Mouse (Mus musculus): ENCODE data around the gene Cecr2. TPM values are rescaled to one million over a fixed set of nuclear protein-coding genes. Genes with fewer than 3 reads are reported as not detected.
"Not testable (repeated sequence)": the region's sequence is repeated elsewhere in the genome, so short reads cannot be mapped to it uniquely, and the experiment has no call there.

Gene Cecr2
- polyA plus RNA-seq, 1 experiment from 2014 or later: 20.6 TPM

DNA sequence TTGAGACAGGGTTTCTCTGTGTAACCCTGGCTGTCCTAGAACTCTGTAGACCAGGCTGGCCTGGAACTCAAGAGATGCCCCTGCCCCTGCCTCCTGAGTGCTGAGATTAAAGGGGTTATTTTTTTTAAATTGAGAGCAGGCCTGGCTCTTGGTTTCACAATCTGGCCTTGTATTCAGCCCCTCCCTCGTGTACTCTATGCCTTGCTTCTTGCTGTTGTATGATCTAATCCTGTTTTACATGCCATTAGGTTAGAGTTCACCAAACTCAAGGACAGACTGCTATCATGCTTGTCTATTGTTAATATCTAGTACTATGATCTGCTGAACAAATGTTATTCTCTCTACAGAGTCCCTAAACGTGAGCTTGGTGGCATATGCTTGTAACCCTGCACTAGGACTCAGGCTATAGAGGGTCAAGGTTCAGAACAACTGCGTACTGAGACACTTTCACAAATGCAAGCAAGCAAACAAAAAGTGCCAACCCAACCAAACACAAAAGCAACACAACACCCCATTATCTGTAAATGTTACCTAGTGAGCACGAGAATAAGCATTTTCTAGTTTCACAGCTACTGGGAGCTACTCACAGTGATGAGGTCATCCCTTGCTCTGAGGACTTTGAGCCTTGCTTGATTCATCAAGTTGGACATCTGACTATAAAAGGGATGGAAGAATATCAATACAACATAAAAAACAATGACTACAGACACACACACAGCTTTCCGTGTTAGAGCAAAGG is 141.0 kb downstream of the Cecr2 start:
- Histone ChIP-seq H3K4me3 (ENCODE audit: low read depth, low read length) (no peak overlapping the region), H3K27ac (ENCODE audit: low read depth, low read length) (no peak overlapping the region), H3K36me3 (ENCODE audit: control insufficient read depth, insufficient read depth, low read length) (peaks cover 34% of the 10 kb centered on the region)

DNA sequence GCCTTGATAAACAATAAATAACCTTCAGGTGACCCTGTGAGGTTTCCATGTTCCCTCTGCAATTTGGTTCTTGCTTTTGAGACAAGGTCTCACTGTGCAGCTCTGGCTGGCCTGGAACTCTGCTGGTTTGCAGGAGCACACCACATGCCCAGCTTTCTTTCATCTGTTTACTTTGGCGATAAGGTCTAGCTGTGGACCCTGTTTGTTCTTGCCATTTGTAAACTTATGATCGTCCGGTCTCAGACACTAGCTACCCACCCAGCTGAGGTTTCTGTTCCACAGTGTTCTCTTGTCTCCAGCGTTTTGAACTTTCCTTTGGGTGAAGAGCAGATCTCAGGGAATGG is 141.5 kb downstream of the Cecr2 start:
- ATAC-seq (ENCODE audit: low FRiP score) (no peak), DNase-seq (ENCODE audit: low spot score, missing footprints) (no peak)
- H3K36me3 ChIP-seq (ENCODE audit: control insufficient read depth, insufficient read depth, low read length): peaks cover 32% of the 10 kb centered on the region
- no peak overlapping the region for H3K9ac ChIP-seq (ENCODE audit: low read length)
- no peaks in the 10 kb centered on the region for H3K27me3 ChIP-seq (ENCODE audit: control insufficient read depth, insufficient read depth, low read length)
- no peak overlapping the region for H3K4me3 ChIP-seq (ENCODE audit: low read depth, low read length)
- H3K4me1 ChIP-seq (ENCODE audit: control insufficient read depth, insufficient read depth, low read length): no peaks in the 10 kb centered on the region
- 92% methylated on average over 4 of the region's 4 CpGs for WGBS
- no peak overlapping the region for H3K4me2 ChIP-seq
- H3K27ac ChIP-seq (ENCODE audit: low read depth, low read length): no peak overlapping the region
- no peaks in the 10 kb centered on the region for H3K9me3 ChIP-seq (ENCODE audit: control insufficient read depth, low read length)

More for the DNA sequence above, 141.0 kb downstream of the Cecr2 start:
- no peak overlapping the region for H3K4me2 ChIP-seq
- no peak for DNase-seq (ENCODE audit: low spot score, missing footprints)
- H3K4me1 ChIP-seq (ENCODE audit: control insufficient read depth, insufficient read depth, low read length): no peaks in the 10 kb centered on the region
- no peak overlapping the region for H3K9ac ChIP-seq (ENCODE audit: low read length)
- 89% methylated on average over 5 of the region's 5 CpGs for WGBS
- ATAC-seq (ENCODE audit: low FRiP score): no peak
- H3K27me3 ChIP-seq (ENCODE audit: control insufficient read depth, insufficient read depth, low read length): no peaks in the 10 kb centered on the region
- no peaks in the 10 kb centered on the region for H3K9me3 ChIP-seq (ENCODE audit: control insufficient read depth, low read length)

DNA sequence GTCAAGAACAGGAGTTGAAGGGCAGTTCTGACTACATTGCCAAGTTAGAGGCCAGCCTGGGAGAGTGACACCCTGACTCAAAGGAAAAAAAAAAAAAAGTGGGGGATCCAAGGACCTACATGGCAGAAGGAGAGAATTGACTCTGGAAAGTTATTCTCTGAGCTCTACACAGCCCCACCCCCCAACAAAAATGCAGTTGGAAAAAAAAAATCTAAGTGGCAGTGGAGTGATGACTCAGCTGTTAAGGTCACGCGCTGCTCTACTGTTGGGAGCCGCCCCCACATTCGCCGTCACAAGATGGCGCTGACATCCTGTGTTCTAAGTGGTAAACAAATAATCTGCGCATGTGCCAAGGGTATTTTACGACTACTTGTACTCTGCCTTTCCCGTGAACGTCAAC is 145.8 kb downstream of the Cecr2 start:
- H3K4me2 ChIP-seq; H3K9ac ChIP-seq (ENCODE audit: low read length); H3K9me3 ChIP-seq (ENCODE audit: control insufficient read depth, low read length); H3K4me3 ChIP-seq (ENCODE audit: low read depth, low read length); H3K27me3 ChIP-seq (ENCODE audit: control insufficient read depth, insufficient read depth, low read length); DNase-seq (ENCODE audit: low spot score, missing footprints); ATAC-seq (ENCODE audit: low FRiP score); H3K27ac ChIP-seq (ENCODE audit: low read depth, low read length); H3K4me1 ChIP-seq (ENCODE audit: control insufficient read depth, insufficient read depth, low read length): not testable (repeated sequence)
- H3K36me3 ChIP-seq (ENCODE audit: control insufficient read depth, insufficient read depth, low read length): peaks cover 17% of the 10 kb centered on the region
- 97% methylated on average over 6 of the region's 10 CpGs for WGBS

DNA sequence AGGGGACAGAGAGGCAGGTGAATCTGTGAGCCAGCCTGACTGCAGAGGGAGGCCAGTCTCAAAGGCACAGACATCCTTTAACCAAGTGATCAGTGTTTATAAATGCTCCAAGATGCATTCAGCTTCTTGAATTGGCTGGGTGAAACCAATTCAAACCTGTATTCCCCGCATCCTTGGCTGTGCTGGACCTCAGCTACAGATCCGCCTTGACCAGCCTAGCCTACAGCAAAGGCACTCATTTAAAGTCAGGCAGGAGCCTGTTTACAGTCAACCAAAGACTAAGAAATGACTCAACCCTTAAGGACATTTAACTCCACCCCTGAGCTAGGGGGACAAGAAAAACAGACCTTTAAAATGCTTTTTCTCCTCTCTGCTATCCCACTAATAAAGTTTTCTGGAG is 153.1 kb downstream of the Cecr2 start:
- H3K4me2 ChIP-seq: no peak overlapping the region
- H3K27ac ChIP-seq (ENCODE audit: low read depth, low read length): no peak overlapping the region
- peaks cover 7% of the 10 kb centered on the region for H3K4me1 ChIP-seq (ENCODE audit: control insufficient read depth, insufficient read depth, low read length)
- no peak overlapping the region for H3K4me3 ChIP-seq (ENCODE audit: low read depth, low read length)
- no peaks in the 10 kb centered on the region for H3K9me3 ChIP-seq (ENCODE audit: control insufficient read depth, low read length)
- no peak overlapping the region for H3K9ac ChIP-seq (ENCODE audit: low read length)
- H3K36me3 ChIP-seq (ENCODE audit: control insufficient read depth, insufficient read depth, low read length): peaks cover 13% of the 10 kb centered on the region
- ATAC-seq (ENCODE audit: low FRiP score): no peak
- WGBS: 96% methylated on average over 2 of the region's 2 CpGs
- H3K27me3 ChIP-seq (ENCODE audit: control insufficient read depth, insufficient read depth, low read length): no peaks in the 10 kb centered on the region
- DNase-seq (ENCODE audit: low spot score, missing footprints): no peak

DNA sequence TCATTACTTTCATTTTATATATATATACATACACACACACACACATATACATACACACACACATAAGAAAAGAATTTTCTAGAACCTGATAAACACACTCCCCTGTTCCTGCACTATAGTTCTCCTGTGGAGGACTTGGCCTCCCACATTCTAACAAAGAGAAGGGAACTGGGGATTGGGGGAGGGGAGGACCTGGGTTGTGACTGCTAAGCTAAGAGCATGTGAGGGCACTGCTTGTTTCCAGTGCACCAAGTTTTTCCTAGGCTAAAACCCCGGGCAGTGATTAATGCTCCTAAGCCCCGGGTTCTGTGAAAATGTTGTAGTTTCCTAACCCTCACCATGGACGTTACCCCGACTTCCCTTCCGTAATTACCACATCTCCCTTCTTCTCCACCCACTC is 154.0 kb downstream of the Cecr2 start:
- H3K36me3 ChIP-seq (ENCODE audit: control insufficient read depth, insufficient read depth, low read length): peaks cover 13% of the 10 kb centered on the region
- ATAC-seq (ENCODE audit: low FRiP score): no peak
- peaks cover 7% of the 10 kb centered on the region for H3K4me1 ChIP-seq (ENCODE audit: control insufficient read depth, insufficient read depth, low read length)
- H3K9ac ChIP-seq (ENCODE audit: low read length): no peak overlapping the region
- H3K27me3 ChIP-seq (ENCODE audit: control insufficient read depth, insufficient read depth, low read length): no peaks in the 10 kb centered on the region
- no peak overlapping the region for H3K4me3 ChIP-seq (ENCODE audit: low read depth, low read length)
- H3K9me3 ChIP-seq (ENCODE audit: control insufficient read depth, low read length): no peaks in the 10 kb centered on the region
- no peak overlapping the region for H3K4me2 ChIP-seq
- WGBS: 92% methylated on average over 5 of the region's 5 CpGs
- H3K27ac ChIP-seq (ENCODE audit: low read depth, low read length): no peak overlapping the region
- DNase-seq (ENCODE audit: low spot score, missing footprints): no peak

Small RNAs within 50 kb of the gene (microRNA-seq; reads per million reads assigned to microRNA genes)
- gene Gm25193: not detected

Other genes with a start within 250 kb of the Cecr2 start
- gene Il17ra, start 203.1 kb upstream of the Cecr2 start, polyA plus RNA-seq (2014; fragmentation: Nextera tagmentation; extraction: Ambion mirVana): 1.6 and 2.0 TPM in 2 replicates
- 0.78 and 0.88 TPM in 2 replicates for gene Tmem121b, start 172.6 kb upstream of the Cecr2 start, polyA plus RNA-seq (2014; fragmentation: Nextera tagmentation; extraction: Ambion mirVana)
- 12.4 and 15.0 TPM in 2 replicates for gene Hdhd5, start 135.1 kb upstream of the Cecr2 start, polyA plus RNA-seq (2014; fragmentation: Nextera tagmentation; extraction: Ambion mirVana)
- 0.90 and 1.4 TPM in 2 replicates for gene Slc25a18, start 107.2 kb downstream of the Cecr2 start, polyA plus RNA-seq (2014; fragmentation: Nextera tagmentation; extraction: Ambion mirVana)
- 162 and 163 TPM in 2 replicates for gene Atp6v1e1, start 156.4 kb downstream of the Cecr2 start, polyA plus RNA-seq (2014; fragmentation: Nextera tagmentation; extraction: Ambion mirVana)
- 40.9 and 45.6 TPM in 2 replicates for gene Bcl2l13, start 169.8 kb downstream of the Cecr2 start, polyA plus RNA-seq (2014; fragmentation: Nextera tagmentation; extraction: Ambion mirVana)